Mouse (Mus musculus): ENCODE measurements around the gene Orai3. TPM values are rescaled to one million over a fixed set of nuclear protein-coding genes. Genes with fewer than 3 reads are reported as not detected.

Gene Orai3
- polyA plus RNA-seq, 1 experiment from 2014 or later, result 17.1 TPM

GRCm38 (mm10) chr7:127812292-127812691, 42.7 kb downstream of the Orai3 start:
- DNase-seq (ENCODE audit: low spot score), result no peak
- ATAC-seq (replicated peaks; ENCODE audit: low FRiP score, low TSS enrichment, low read depth), result no peak
- 83% methylated on average over 3 of the region's 3 CpGs for WGBS

GRCm38 (mm10) chr7:127813821-127814220, 44.2 kb downstream of the Orai3 start:
- Histone ChIP-seq H3K27me3 (replicated peaks; ENCODE audit: control insufficient read depth, insufficient read depth, low read length) (no peaks in the 10 kb centered on the region), H3K36me3 (ENCODE audit: control insufficient read depth, insufficient read depth, low read length) (peaks cover 10% of the 10 kb centered on the region; the same call in 1 of the 2 replicates), H3K4me3 (ENCODE audit: low read depth, low read length) (no peak overlapping the region), H3K9me3 (ENCODE audit: control insufficient read depth, low read length) (no peaks in the 10 kb centered on the region), H3K9ac (ENCODE audit: low read length) (no peak overlapping the region), H3K4me2 (ENCODE audit: low read length) (no peak overlapping the region), H3K4me1 (replicated peaks; ENCODE audit: control insufficient read depth, insufficient read depth, low read length) (no peaks in the 10 kb centered on the region), H3K27ac (ENCODE audit: low read depth) (no peak overlapping the region)
- ATAC-seq (replicated peaks; ENCODE audit: low FRiP score, low TSS enrichment, low read depth) (no peak), DNase-seq (ENCODE audit: low spot score) (no peak)
- 84% methylated on average over 4 of the region's 4 CpGs for WGBS

More at GRCm38 (mm10) chr7:127812292-127812691, 42.7 kb downstream of the Orai3 start:
- Histone ChIP-seq H3K4me3 (ENCODE audit: low read depth, low read length) (no peak overlapping the region), H3K27me3 (replicated peaks; ENCODE audit: control insufficient read depth, insufficient read depth, low read length) (no peaks in the 10 kb centered on the region), H3K4me1 (replicated peaks; ENCODE audit: control insufficient read depth, insufficient read depth, low read length) (no peaks in the 10 kb centered on the region), H3K4me2 (ENCODE audit: low read length) (no peak overlapping the region), H3K9me3 (ENCODE audit: control insufficient read depth, low read length) (no peaks in the 10 kb centered on the region), H3K9ac (ENCODE audit: low read length) (no peak overlapping the region), H3K27ac (ENCODE audit: low read depth) (no peak overlapping the region), H3K36me3 (ENCODE audit: control insufficient read depth, insufficient read depth, low read length) (peaks cover 15% of the 10 kb centered on the region; the same call in 1 of the 2 replicates)

- H3K36me3 ChIP-seq (ENCODE audit: control insufficient read depth, insufficient read depth, low read length), result peaks cover 10% of the 10 kb centered on the region; the same call in 1 of the 2 replicates
- H3K27me3 ChIP-seq (replicated peaks; ENCODE audit: control insufficient read depth, insufficient read depth, low read length), result no peaks in the 10 kb centered on the region
- no peaks in the 10 kb centered on the region for H3K9me3 ChIP-seq (ENCODE audit: control insufficient read depth, low read length)
- H3K4me1 ChIP-seq (replicated peaks; ENCODE audit: control insufficient read depth, insufficient read depth, low read length), result no peaks in the 10 kb centered on the region
- H3K9ac ChIP-seq (ENCODE audit: low read length), result no peak overlapping the region
- ATAC-seq (replicated peaks; ENCODE audit: low FRiP score, low TSS enrichment, low read depth), result no peak
- 79% methylated on average over 19 of the region's 19 CpGs for WGBS
- DNase-seq (ENCODE audit: low spot score), result no peak
- H3K4me2 ChIP-seq (ENCODE audit: low read length), result no peak overlapping the region
- H3K4me3 ChIP-seq (ENCODE audit: low read depth, low read length), result no peak overlapping the region
- no peak overlapping the region for H3K27ac ChIP-seq (ENCODE audit: low read depth)
These were observed 44.8 kb downstream of the Orai3 start for GRCm38 (mm10) chr7:127814241-127814921.

- peaks cover 10% of the 10 kb centered on the region; the same call in 1 of the 2 replicates for H3K36me3 ChIP-seq (ENCODE audit: control insufficient read depth, insufficient read depth, low read length)
- ATAC-seq (replicated peaks; ENCODE audit: low FRiP score, low TSS enrichment, low read depth), result no peak
- H3K27me3 ChIP-seq (replicated peaks; ENCODE audit: control insufficient read depth, insufficient read depth, low read length), result no peaks in the 10 kb centered on the region
- WGBS, result 88% methylated on average over 15 of the region's 15 CpGs
- no peak for DNase-seq (ENCODE audit: low spot score)
- H3K9me3 ChIP-seq (ENCODE audit: control insufficient read depth, low read length), result no peaks in the 10 kb centered on the region
- H3K4me2 ChIP-seq (ENCODE audit: low read length), result no peak overlapping the region
- H3K4me1 ChIP-seq (replicated peaks; ENCODE audit: control insufficient read depth, insufficient read depth, low read length), result no peaks in the 10 kb centered on the region
- H3K4me3 ChIP-seq (ENCODE audit: low read depth, low read length), result no peak overlapping the region
- H3K27ac ChIP-seq (ENCODE audit: low read depth), result no peak overlapping the region
- peak overlapping the region; percentile 8; the same call in 1 of the 2 replicates for H3K9ac ChIP-seq (ENCODE audit: low read length)
These were observed 45.6 kb downstream of the Orai3 start for GRCm38 (mm10) chr7:127815116-127815665.

- WGBS, result 51% methylated on average over 15 of the region's 15 CpGs
- Histone ChIP-seq H3K9ac (ENCODE audit: low read length) (no peak overlapping the region), H3K4me1 (replicated peaks; ENCODE audit: control insufficient read depth, insufficient read depth, low read length) (peaks cover 6% of the 10 kb centered on the region; the same call in 1 of the 2 replicates), H3K27ac (ENCODE audit: low read depth) (peak overlapping the region; percentile 59), H3K36me3 (ENCODE audit: control insufficient read depth, insufficient read depth, low read length) (0 out of 2 replicates have a peak, but pooled peaks cover 5% of the 10 kb centered on the region), H3K9me3 (ENCODE audit: control insufficient read depth, low read length) (no peaks in the 10 kb centered on the region), H3K4me3 (ENCODE audit: low read depth, low read length) (no peak overlapping the region), H3K4me2 (ENCODE audit: low read length) (no peak overlapping the region), H3K27me3 (replicated peaks; ENCODE audit: control insufficient read depth, insufficient read depth, low read length) (no peaks in the 10 kb centered on the region)
- DNase-seq (ENCODE audit: low spot score) (no peak), ATAC-seq (replicated peaks; ENCODE audit: low FRiP score, low TSS enrichment, low read depth) (0 out of 2 replicates have a peak, but pooled peaks have one; percentile 14)
These were observed 46.6 kb downstream of the Orai3 start for GRCm38 (mm10) chr7:127815954-127816821.

GRCm38 (mm10) chr7:127817053-127817452, 47.4 kb downstream of the Orai3 start:
- Histone ChIP-seq H3K27me3 (replicated peaks; ENCODE audit: control insufficient read depth, insufficient read depth, low read length) (no peaks in the 10 kb centered on the region), H3K9me3 (ENCODE audit: control insufficient read depth, low read length) (no peaks in the 10 kb centered on the region), H3K4me3 (ENCODE audit: low read depth, low read length) (no peak overlapping the region), H3K36me3 (ENCODE audit: control insufficient read depth, insufficient read depth, low read length) (0 out of 2 replicates have a peak, but pooled peaks cover 5% of the 10 kb centered on the region), H3K4me1 (replicated peaks; ENCODE audit: control insufficient read depth, insufficient read depth, low read length) (peaks cover 8% of the 10 kb centered on the region; the same call in 1 of the 2 replicates), H3K4me2 (ENCODE audit: low read length) (no peak overlapping the region), H3K9ac (ENCODE audit: low read length) (no peak overlapping the region), H3K27ac (ENCODE audit: low read depth) (no peak overlapping the region)
- no peak for DNase-seq (ENCODE audit: low spot score)
- 75% methylated on average over 7 of the region's 7 CpGs for WGBS
- no peak for ATAC-seq (replicated peaks; ENCODE audit: low FRiP score, low TSS enrichment, low read depth)

- Histone ChIP-seq H3K4me2 (ENCODE audit: low read length) (no peak overlapping the region), H3K36me3 (ENCODE audit: control insufficient read depth, insufficient read depth, low read length) (0 out of 2 replicates have a peak, but pooled peaks cover 5% of the 10 kb centered on the region), H3K4me3 (ENCODE audit: low read depth, low read length) (no peak overlapping the region), H3K9me3 (ENCODE audit: control insufficient read depth, low read length) (no peaks in the 10 kb centered on the region), H3K27ac (ENCODE audit: low read depth) (no peak overlapping the region), H3K27me3 (replicated peaks; ENCODE audit: control insufficient read depth, insufficient read depth, low read length) (no peaks in the 10 kb centered on the region), H3K9ac (ENCODE audit: low read length) (no peak overlapping the region), H3K4me1 (replicated peaks; ENCODE audit: control insufficient read depth, insufficient read depth, low read length) (peaks cover 8% of the 10 kb centered on the region; the same call in 1 of the 2 replicates)
- ATAC-seq (replicated peaks; ENCODE audit: low FRiP score, low TSS enrichment, low read depth) (no peak), DNase-seq (ENCODE audit: low spot score) (no peak)
- 85% methylated on average over 5 of the region's 5 CpGs for WGBS
These were observed 48.2 kb downstream of the Orai3 start for GRCm38 (mm10) chr7:127817776-127818175.

- H3K27ac ChIP-seq (ENCODE audit: low read depth), result peak overlapping the region; percentile 14; the same call in 1 of the 2 replicates
These were observed 51.4 kb downstream of the Orai3 start for GRCm38 (mm10) chr7:127820836-127821509.

More at GRCm38 (mm10) chr7:127820836-127821509, 51.4 kb downstream of the Orai3 start:
- H3K9me3 ChIP-seq (ENCODE audit: control insufficient read depth, low read length), result no peaks in the 10 kb centered on the region
- no peaks in the 10 kb centered on the region for H3K27me3 ChIP-seq (replicated peaks; ENCODE audit: control insufficient read depth, insufficient read depth, low read length)
- no peak overlapping the region for H3K4me3 ChIP-seq (ENCODE audit: low read depth, low read length)
- H3K4me2 ChIP-seq (ENCODE audit: low read length), result no peak overlapping the region
- DNase-seq (ENCODE audit: low spot score) (no peak), ATAC-seq (replicated peaks; ENCODE audit: low FRiP score, low TSS enrichment, low read depth) (no peak)
- no peaks in the 10 kb centered on the region for H3K36me3 ChIP-seq (ENCODE audit: control insufficient read depth, insufficient read depth, low read length)
- WGBS, result 55% methylated on average over 13 of the region's 13 CpGs
- peaks cover 18% of the 10 kb centered on the region for H3K4me1 ChIP-seq (replicated peaks; ENCODE audit: control insufficient read depth, insufficient read depth, low read length)
- H3K9ac ChIP-seq (ENCODE audit: low read length), result no peak overlapping the region
